Mouse (Mus musculus) midbrain, embryonic 12.5 days (tissue): Measurements from ENCODE around the gene Hcn2. TPM values are rescaled to one million over a fixed set of nuclear protein-coding genes. Genes with fewer than 3 reads are reported as not detected.

Experiments
- ATAC-seq: fragments of 200-750 bp; cut with Nextera tagmentation; 2 replicates; pipeline ENCODE4 v1.8.0; 2017; ENCODE audit warnings: low read depth, moderate TSS enrichment, moderate library complexity; ENCODE audit not compliant: low FRiP score
- H3K27ac ChIP-seq: fragments of 300-500 bp; sonication (generic); replicated peaks from 2 replicates; pipeline ENCODE4 v1.5.1; 2016; ENCODE audit warnings: mild to moderate bottlenecking
- H3K27me3 ChIP-seq: fragments of 300-500 bp; sonication (generic); 2 replicates; pipeline ENCODE4 v1.6.1; 2016; ENCODE audit warnings: mild to moderate bottlenecking
- H3K36me3 ChIP-seq: fragments of 300-500 bp; sonication (generic); 2 replicates; pipeline ENCODE4 v1.6.1; 2016
- H3K4me1 ChIP-seq: fragments of 300-500 bp; sonication (generic); 2 replicates; pipeline ENCODE4 v1.6.1; 2016
- H3K4me2 ChIP-seq: fragments of 300-500 bp; sonication (generic); replicated peaks from 2 replicates; pipeline ENCODE4 v1.6.1; 2016; ENCODE audit warnings: mild to moderate bottlenecking, moderate library complexity
- H3K4me3 ChIP-seq: fragments of 300-500 bp; sonication (generic); 2 replicates; pipeline ENCODE4 v1.5.1; 2016; ENCODE audit warnings: mild to moderate bottlenecking
- H3K9ac ChIP-seq: fragments of 300-500 bp; sonication (generic); replicated peaks from 2 replicates; pipeline ENCODE4 v1.6.1; 2016; ENCODE audit warnings: mild to moderate bottlenecking, moderate library complexity
- H3K9me3 ChIP-seq: fragments of 300-500 bp; sonication (generic); 2 replicates; pipeline ENCODE4 v1.6.1; 2016; ENCODE audit warnings: mild to moderate bottlenecking
- WGBS: fragments of 180-500 bp; shearing (Covaris S2); methylation state at CpG from one replicate; pipeline ENCODE4 v1.1.7; 2016; 5-methylcytosine and 5-hydroxymethylcytosine counted together
- polyA plus RNA-seq: library from polyadenylated mRNA; unstranded; fragments of >200 nt; fragmentation: Nextera tagmentation; extraction: Ambion mirVana; gene quantifications from 2 replicates; pipeline ENCODE4 v1.2.1, GENCODE M21; 2016

Hcn2 gene
- polyA plus RNA-seq, 1 experiment from 2014 or later: 0.18 TPM

GRCm38 (mm10) chr10:79703541-79703940 lies 12.9 kb upstream of the Hcn2 start:
- H3K9me3 ChIP-seq: no peaks in the 10 kb centered on the region
- WGBS: 74% methylated on average over 10 of the region's 10 CpGs

GRCm38 (mm10) chr10:79704065-79704969 lies 12.1 kb upstream of the Hcn2 start, which contains the start of gene Bsg:
Gene Bsg, plus strand, starts transcription at chr10:79704491.
- WGBS: under 1% methylated on average over 55 of the region's 65 CpGs
- H3K9me3 ChIP-seq: no peaks in the 10 kb centered on the region
- H3K27me3 ChIP-seq: no peaks in the 10 kb centered on the region
- peak within 1 kb of the TSS; percentile 92 for H3K9ac ChIP-seq
- H3K27ac ChIP-seq: peak within 1 kb of the TSS; percentile 83
- H3K4me2 ChIP-seq: peak within 1 kb of the TSS; percentile 98
- H3K4me1 ChIP-seq: peaks cover 28% of the 10 kb centered on the region
- peak; percentile 97 for ATAC-seq
- peak within 1 kb of the TSS; percentile 82 for H3K4me3 ChIP-seq
- H3K36me3 ChIP-seq: peaks cover 18% of the 10 kb centered on the region

More at GRCm38 (mm10) chr10:79703541-79703940, 12.9 kb upstream of the Hcn2 start:
- no peaks in the 10 kb centered on the region for H3K27me3 ChIP-seq
- H3K4me3 ChIP-seq: peak overlapping the region; percentile 82
- 0 out of 2 replicates have a peak, but pooled peaks have one; percentile 1 for ATAC-seq
- peak overlapping the region; percentile 98 for H3K4me2 ChIP-seq
- peak overlapping the region; percentile 46; the same call in 1 of the 2 replicates for H3K9ac ChIP-seq
- H3K36me3 ChIP-seq: peaks cover 10% of the 10 kb centered on the region
- H3K4me1 ChIP-seq: peaks cover 28% of the 10 kb centered on the region
- peak overlapping the region; percentile 68 for H3K27ac ChIP-seq

GRCm38 (mm10) chr10:79704970-79705360 lies 11.5 kb upstream of the Hcn2 start:
- Histone ChIP-seq H3K27ac (peak overlapping the region; percentile 83), H3K36me3 (peaks cover 24% of the 10 kb centered on the region), H3K9me3 (no peaks in the 10 kb centered on the region), H3K27me3 (no peaks in the 10 kb centered on the region), H3K4me1 (peaks cover 28% of the 10 kb centered on the region), H3K9ac (peak overlapping the region; percentile 92), H3K4me3 (peak overlapping the region; percentile 82), H3K4me2 (peak overlapping the region; percentile 98)
- WGBS: 7% methylated on average over 10 of the region's 10 CpGs
- ATAC-seq: no peak

- WGBS: 82% methylated on average over 5 of the region's 5 CpGs
These were observed 10.5 kb upstream of the Hcn2 start for GRCm38 (mm10) chr10:79705951-79706350.

GRCm38 (mm10) chr10:79706406-79707094 lies 9.9 kb upstream of the Hcn2 start:
- ATAC-seq: no peak
- peaks cover 40% of the 10 kb centered on the region for H3K36me3 ChIP-seq

More at GRCm38 (mm10) chr10:79705951-79706350, 10.5 kb upstream of the Hcn2 start:
- Histone ChIP-seq H3K4me3 (peak overlapping the region; percentile 82), H3K9ac (peak overlapping the region; percentile 92), H3K4me2 (peak overlapping the region; percentile 98), H3K4me1 (peaks cover 28% of the 10 kb centered on the region), H3K27me3 (no peaks in the 10 kb centered on the region), H3K36me3 (peaks cover 34% of the 10 kb centered on the region), H3K9me3 (no peaks in the 10 kb centered on the region), H3K27ac (no peak overlapping the region; the same call in 1 of the 2 replicates)
- no peak for ATAC-seq

GRCm38 (mm10) chr10:79707162-79707561 lies 9.3 kb upstream of the Hcn2 start:
- H3K9ac ChIP-seq: no peak overlapping the region
- no peaks in the 10 kb centered on the region for H3K9me3 ChIP-seq
- ATAC-seq: no peak
- WGBS: 89% methylated on average over 1 of the region's 1 CpGs
- no peak overlapping the region for H3K4me3 ChIP-seq
- no peak overlapping the region for H3K27ac ChIP-seq
- H3K27me3 ChIP-seq: no peaks in the 10 kb centered on the region
- peaks cover 25% of the 10 kb centered on the region for H3K4me1 ChIP-seq
- peaks cover 46% of the 10 kb centered on the region for H3K36me3 ChIP-seq
- H3K4me2 ChIP-seq: 0 out of 2 replicates have a peak overlapping the region, but pooled peaks have one; percentile 17

More at GRCm38 (mm10) chr10:79706406-79707094, 9.9 kb upstream of the Hcn2 start:
- Histone ChIP-seq H3K4me1 (peaks cover 25% of the 10 kb centered on the region), H3K27ac (no peak overlapping the region; the same call in 1 of the 2 replicates), H3K4me2 (peak overlapping the region; percentile 98), H3K9me3 (no peaks in the 10 kb centered on the region), H3K27me3 (no peaks in the 10 kb centered on the region), H3K4me3 (peak overlapping the region; percentile 82), H3K9ac (peak overlapping the region; percentile 92)
- WGBS: 89% methylated on average over 5 of the region's 5 CpGs

GRCm38 (mm10) chr10:79707759-79708158 lies 8.7 kb upstream of the Hcn2 start:
- no peak overlapping the region for H3K4me3 ChIP-seq
- H3K9ac ChIP-seq: no peak overlapping the region
- H3K36me3 ChIP-seq: peaks cover 49% of the 10 kb centered on the region

GRCm38 (mm10) chr10:79708668-79709067 lies 7.8 kb upstream of the Hcn2 start:
- Histone ChIP-seq H3K9me3 (no peaks in the 10 kb centered on the region), H3K36me3 (peaks cover 49% of the 10 kb centered on the region), H3K27ac (no peak overlapping the region), H3K9ac (no peak overlapping the region), H3K4me1 (peaks cover 25% of the 10 kb centered on the region), H3K27me3 (no peaks in the 10 kb centered on the region), H3K4me2 (no peak overlapping the region), H3K4me3 (no peak overlapping the region)
- no peak for ATAC-seq
- 91% methylated on average over 21 of the region's 21 CpGs for WGBS

More at GRCm38 (mm10) chr10:79707759-79708158, 8.7 kb upstream of the Hcn2 start:
- ATAC-seq: no peak
- Histone ChIP-seq H3K27ac (no peak overlapping the region), H3K27me3 (no peaks in the 10 kb centered on the region), H3K9me3 (no peaks in the 10 kb centered on the region), H3K4me1 (peaks cover 25% of the 10 kb centered on the region), H3K4me2 (no peak overlapping the region)
- WGBS: 77% methylated on average over 4 of the region's 4 CpGs

- Histone ChIP-seq H3K27ac (no peak overlapping the region), H3K27me3 (no peaks in the 10 kb centered on the region), H3K4me1 (peaks cover 25% of the 10 kb centered on the region), H3K4me3 (no peak overlapping the region), H3K36me3 (peaks cover 49% of the 10 kb centered on the region), H3K4me2 (no peak overlapping the region), H3K9me3 (no peaks in the 10 kb centered on the region), H3K9ac (no peak overlapping the region)
- 77% methylated on average over 7 of the region's 7 CpGs for WGBS
- no peak for ATAC-seq
These were observed 7.1 kb upstream of the Hcn2 start for GRCm38 (mm10) chr10:79709307-79709706.

GRCm38 (mm10) chr10:79712029-79712428 lies 4.4 kb upstream of the Hcn2 start:
- no peak for ATAC-seq
- no peak overlapping the region for H3K9ac ChIP-seq
- peaks cover 49% of the 10 kb centered on the region for H3K36me3 ChIP-seq
- no peak overlapping the region for H3K4me2 ChIP-seq
- WGBS: 92% methylated on average over 1 of the region's 1 CpGs
- H3K4me1 ChIP-seq: peaks cover 12% of the 10 kb centered on the region
- no peaks in the 10 kb centered on the region for H3K9me3 ChIP-seq
- no peak overlapping the region for H3K27ac ChIP-seq
- H3K4me3 ChIP-seq: no peak overlapping the region
- H3K27me3 ChIP-seq: peaks cover 26% of the 10 kb centered on the region

- Histone ChIP-seq H3K36me3 (peaks cover 47% of the 10 kb centered on the region), H3K9me3 (no peaks in the 10 kb centered on the region), H3K4me1 (peaks cover 15% of the 10 kb centered on the region), H3K4me3 (no peak overlapping the region), H3K9ac (no peak overlapping the region), H3K4me2 (no peak overlapping the region), H3K27me3 (peaks cover 32% of the 10 kb centered on the region), H3K27ac (no peak overlapping the region)
- ATAC-seq: no peak
- WGBS: 13% methylated on average over 4 of the region's 6 CpGs
These were observed 3.8 kb upstream of the Hcn2 start for GRCm38 (mm10) chr10:79712499-79713126.
